Mouse (Mus musculus): ENCODE measurements at regions not wholly inside any gene's neighbourhood (a gene's known extent, or its start where the extent isn't known, plus 50 kb on each side); places are given as distances from the start of the nearest gene placed in this dataset.

- no peak for TF ChIP-seq CTCF (IDR thresholded peaks at IDR 0.05; ENCODE audit: low read depth)
- TF ChIP-seq EP300 (IDR thresholded peaks at IDR 0.05; ENCODE audit: low read depth), result no peak
Observed at GRCm38 (mm10) chr9:9606322-9606721, 367.4 kb upstream of the Arhgap42 start.

Data from liver, embryonic 14.5 days (tissue).